Mouse (Mus musculus): ENCODE data around the gene Jsrp1.

DNA sequence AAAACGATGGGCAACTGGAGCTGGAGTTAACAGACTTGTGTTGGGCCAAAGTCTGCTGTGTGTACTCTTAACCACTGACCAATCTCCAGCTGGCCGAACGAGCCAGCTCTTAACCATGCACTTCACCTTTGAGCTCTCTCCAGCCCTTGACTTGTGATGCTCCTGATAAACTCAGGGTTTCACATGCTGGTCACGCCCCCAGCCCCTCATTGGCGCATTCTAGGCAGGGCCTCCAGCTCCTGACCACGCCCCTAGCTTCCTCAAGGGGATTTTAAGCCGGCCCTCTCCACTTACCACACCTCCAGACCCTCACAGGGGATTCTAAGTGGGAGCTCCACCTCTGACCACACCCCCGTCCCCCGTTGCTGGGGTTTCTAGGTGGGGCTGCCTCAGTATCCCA lies 17.8 kb upstream of the Jsrp1 start:
- TF ChIP-seq CTCF (conservative IDR thresholded peaks at IDR 0.05; ENCODE audit: insufficient read depth, insufficient read length, low read depth, low read length) (no peak), POLR2A (IDR thresholded peaks at IDR 0.05; ENCODE audit: low read depth, low read length) (no peak)

Data from kidney, adult 2 months (tissue).